Mouse (Mus musculus): ENCODE measurements around the gene Pax6. TPM values are rescaled to one million over a fixed set of nuclear protein-coding genes. Genes with fewer than 3 reads are reported as not detected.

The Pax6 gene
- total RNA-seq, 2 experiments from 2014 or later: 10.5 to 13.5 TPM

GRCm38 (mm10) chr2:105680999-105681710 is 12.5 kb downstream of the Pax6 start:
- peak overlapping the region; percentile 72 for H3K27ac ChIP-seq
- H3K4me3 ChIP-seq: peak overlapping the region; percentile 18
- no peak for TF ChIP-seq CTCF (conservative IDR thresholded peaks at IDR 0.05)
- DNase-seq (ENCODE audit: low spot score in 2 of 2): no peak

DNA sequence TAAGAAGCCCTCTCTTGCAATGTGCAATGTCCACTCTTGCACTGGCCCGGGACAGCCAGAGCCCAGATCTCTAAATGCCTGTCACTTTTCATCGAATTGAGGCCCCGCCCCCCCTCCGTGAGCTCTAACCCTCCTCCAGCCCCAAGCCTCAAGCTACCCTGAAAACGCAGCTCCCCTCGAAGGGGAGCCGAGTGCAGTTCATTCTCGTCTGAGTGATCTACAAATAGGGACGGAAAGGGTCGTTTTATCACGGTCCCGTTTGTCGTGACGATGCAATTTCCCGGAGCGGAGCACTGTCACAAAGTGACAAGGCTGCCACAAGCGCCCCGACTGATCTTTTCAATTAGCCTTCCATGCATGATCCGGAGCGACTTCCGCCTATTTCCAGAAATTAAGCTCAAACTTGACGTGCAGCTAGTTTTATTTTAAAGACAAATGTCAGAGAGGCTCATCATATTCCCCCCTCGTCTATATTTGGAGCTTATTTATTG is 13.4 kb downstream of the Pax6 start:
- peak overlapping the region; percentile 34; the same call in 1 of the 2 replicates for H3K4me3 ChIP-seq
- DNase-seq (ENCODE audit: low spot score in 2 of 2): no peak
- peak overlapping the region; percentile 72 for H3K27ac ChIP-seq
- no peak for TF ChIP-seq CTCF (conservative IDR thresholded peaks at IDR 0.05)

DNA sequence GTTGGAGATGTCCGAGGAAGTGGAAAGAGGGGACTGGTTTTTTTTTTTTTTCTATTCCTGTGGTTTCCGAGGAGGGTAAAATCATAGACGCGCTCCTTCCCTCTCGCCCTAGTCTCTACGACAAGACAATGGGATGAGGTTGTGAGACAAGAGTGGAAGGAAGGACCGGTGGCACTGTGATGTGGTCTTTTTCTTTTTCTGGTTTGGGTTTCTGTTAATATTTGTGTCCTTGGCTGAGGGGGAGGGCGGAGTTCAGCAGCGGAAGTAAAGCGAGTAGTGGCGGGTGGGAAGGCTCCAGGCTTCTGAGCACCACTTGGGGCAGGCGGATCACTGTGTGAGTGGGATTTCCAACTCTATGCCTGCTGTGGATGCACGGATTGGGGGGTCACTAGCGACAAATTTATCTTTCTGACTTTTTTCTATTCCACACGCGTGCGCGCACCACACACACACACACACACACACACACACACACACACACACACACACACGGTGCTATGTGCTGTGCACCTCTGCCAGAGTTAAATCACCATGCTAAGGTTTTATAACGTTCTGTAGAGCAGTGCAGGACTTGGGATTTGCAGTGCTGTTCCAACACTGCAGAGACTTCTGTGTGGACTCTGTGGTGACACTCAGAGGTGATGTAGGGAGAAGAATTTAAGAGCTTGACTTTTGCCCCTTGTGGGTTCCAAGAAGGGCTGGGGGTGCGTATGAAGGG is 14.1 kb downstream of the Pax6 start:
- Histone ChIP-seq H3K27ac (peak overlapping the region; percentile 72; the same call in 1 of the 2 replicates), H3K4me3 (peak overlapping the region; percentile 34; the same call in 1 of the 2 replicates)
- no peak for TF ChIP-seq CTCF (conservative IDR thresholded peaks at IDR 0.05)
- DNase-seq (ENCODE audit: low spot score in 2 of 2): no peak

DNA sequence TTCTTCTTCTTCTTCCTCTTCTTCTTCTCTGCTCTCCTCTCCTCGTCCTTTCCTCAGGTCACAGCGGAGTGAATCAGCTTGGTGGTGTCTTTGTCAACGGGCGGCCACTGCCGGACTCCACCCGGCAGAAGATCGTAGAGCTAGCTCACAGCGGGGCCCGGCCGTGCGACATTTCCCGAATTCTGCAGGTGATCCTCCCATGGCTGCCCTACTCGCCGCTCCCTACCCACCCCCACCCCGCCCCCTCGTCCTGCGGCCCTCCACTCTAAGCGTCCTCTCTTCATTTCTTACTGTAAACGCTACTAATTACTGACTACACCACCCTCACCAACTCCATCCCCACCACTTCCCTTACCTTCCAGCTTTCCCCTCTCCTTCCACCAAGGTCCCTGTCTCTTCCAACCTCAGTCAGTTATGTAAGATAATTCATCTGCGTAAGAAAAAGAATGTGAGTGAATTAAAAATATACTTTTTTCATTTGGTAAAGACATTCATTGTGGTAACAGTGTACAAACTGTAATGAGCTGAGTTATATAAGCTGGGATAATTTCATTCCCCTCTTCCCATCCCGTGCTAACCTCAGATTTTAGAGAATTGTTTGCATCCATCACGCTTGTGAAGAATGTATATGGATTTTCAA is 15.2 kb downstream of the Pax6 start:
- TF ChIP-seq CTCF (conservative IDR thresholded peaks at IDR 0.05): no peak
- no peak for DNase-seq (ENCODE audit: low spot score in 2 of 2)
- Histone ChIP-seq H3K27ac (no peak overlapping the region), H3K4me3 (no peak overlapping the region)

DNA sequence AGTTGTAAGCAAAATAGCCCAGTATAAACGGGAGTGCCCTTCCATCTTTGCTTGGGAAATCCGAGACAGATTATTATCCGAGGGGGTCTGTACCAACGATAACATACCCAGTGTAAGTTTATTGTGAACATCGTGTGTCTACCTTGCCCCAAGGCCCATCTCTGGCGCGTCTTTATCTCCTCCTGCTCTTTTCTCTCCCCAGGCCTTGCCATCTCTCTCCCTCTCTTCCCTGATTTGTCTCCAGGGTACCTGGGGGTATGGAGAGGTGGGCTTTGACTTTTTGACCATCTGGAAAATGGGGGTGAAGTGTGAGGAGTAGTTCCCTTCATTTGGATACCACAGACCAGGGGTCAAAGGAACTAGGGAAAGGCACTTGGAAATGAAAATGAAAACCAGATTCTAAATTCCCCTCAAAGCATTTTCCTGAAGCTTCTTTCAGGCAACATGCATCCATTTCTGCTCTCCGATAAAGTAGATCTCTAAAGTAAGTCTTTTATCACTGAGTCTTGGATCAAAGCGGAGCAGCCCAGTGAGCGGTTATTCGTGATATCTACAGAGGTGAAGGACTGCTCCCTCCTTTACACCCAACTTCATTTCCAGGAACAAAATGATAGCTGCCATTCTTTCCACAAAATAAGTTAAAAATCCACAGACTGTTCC is 16.4 kb downstream of the Pax6 start:
- no peak for TF ChIP-seq CTCF (conservative IDR thresholded peaks at IDR 0.05)
- no peak overlapping the region for H3K27ac ChIP-seq
- no peak for DNase-seq (ENCODE audit: low spot score in 2 of 2)
- H3K4me3 ChIP-seq: no peak overlapping the region

- DNase-seq (ENCODE audit: low spot score in 2 of 2): no peak
- no peak for TF ChIP-seq CTCF (conservative IDR thresholded peaks at IDR 0.05)
- no peak overlapping the region for H3K4me3 ChIP-seq
- no peak overlapping the region for H3K27ac ChIP-seq
These were observed 17.0 kb downstream of the Pax6 start for GRCm38 (mm10) chr2:105685651-105686050.

DNA sequence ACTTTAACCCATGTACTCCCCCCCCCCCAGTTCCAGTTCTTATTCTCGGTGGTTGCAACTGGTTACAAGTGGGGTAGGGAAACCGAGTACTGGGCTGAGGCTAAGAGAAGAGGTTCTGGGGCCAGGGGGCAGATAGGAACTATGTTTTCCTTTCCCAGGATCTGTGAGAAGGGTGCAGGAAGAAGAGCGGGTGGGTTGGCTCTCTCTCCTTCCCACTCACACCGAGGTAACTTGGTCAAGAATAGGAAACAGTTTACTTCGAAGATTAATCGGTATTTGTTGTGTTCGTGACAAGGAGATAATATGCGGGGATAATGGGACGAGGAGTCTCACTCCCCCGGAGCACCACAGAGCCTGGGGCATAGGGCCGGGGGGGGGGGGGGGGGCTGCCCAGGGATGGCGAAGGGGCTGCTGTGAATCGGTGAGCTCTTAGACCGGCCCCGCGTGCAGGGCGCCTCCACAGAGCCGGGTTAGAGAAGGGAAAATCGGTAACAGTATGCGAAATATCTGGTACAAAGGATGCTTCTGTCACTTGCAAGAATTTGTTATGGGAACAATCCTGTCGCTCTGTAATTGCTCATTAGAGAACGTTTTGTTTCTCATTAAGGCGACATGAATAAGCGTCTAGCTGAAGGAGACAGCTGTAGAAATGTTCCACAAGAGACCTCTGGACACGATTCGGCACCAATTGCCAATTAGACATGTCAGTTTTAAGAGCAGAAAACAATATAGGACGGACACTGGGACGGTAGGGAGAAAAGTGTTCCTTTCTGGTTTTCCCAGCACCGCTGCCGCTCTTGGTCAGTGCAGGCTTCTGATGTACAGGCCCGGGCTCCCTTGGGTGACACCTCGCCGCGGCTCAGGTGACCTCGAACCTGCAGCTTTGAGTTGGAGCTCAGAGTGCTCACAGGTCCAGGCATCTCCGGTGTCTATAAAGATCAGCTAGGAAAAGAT is 17.9 kb downstream of the Pax6 start:
- no peak overlapping the region for H3K4me3 ChIP-seq
- peak overlapping the region; percentile 54; the same call in 1 of the 2 replicates for H3K27ac ChIP-seq
- TF ChIP-seq CTCF (conservative IDR thresholded peaks at IDR 0.05): no peak
- no peak for DNase-seq (ENCODE audit: low spot score in 2 of 2)

GRCm38 (mm10) chr2:105687317-105687991 is 18.8 kb downstream of the Pax6 start:
- Histone ChIP-seq H3K27ac (peak overlapping the region; percentile 69), H3K4me3 (peak overlapping the region; percentile 43)
- no peak for DNase-seq (ENCODE audit: low spot score in 2 of 2)
- TF ChIP-seq CTCF (conservative IDR thresholded peaks at IDR 0.05): peak; percentile 65

DNA sequence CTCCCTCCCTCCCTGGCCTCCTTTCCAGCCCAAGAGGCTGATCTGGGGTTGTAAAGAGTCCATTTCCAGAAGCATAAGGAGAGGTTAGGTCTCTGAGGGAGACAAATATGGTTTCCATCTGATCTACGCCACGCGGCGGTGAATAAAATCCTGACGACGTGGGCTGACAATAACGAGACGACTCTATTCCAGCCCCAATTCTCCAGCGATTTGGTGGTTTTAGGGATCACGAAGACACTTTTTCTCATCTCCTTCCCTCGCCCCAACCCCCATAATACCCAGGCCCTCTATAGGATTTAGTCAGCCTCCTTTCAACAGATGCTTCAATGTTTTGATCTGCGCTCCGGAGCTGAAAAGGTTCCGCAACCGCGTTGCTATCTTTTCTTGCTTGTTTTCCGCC is 19.3 kb downstream of the Pax6 start:
- no peak for TF ChIP-seq CTCF (conservative IDR thresholded peaks at IDR 0.05)
- Histone ChIP-seq H3K27ac (peak overlapping the region; percentile 69), H3K4me3 (peak overlapping the region; percentile 43)
- DNase-seq (ENCODE audit: low spot score in 2 of 2): no peak

GRCm38 (mm10) chr2:105688436-105689303 is 20.0 kb downstream of the Pax6 start:
- Histone ChIP-seq H3K4me3 (peak overlapping the region; percentile 43), H3K27ac (peak overlapping the region; percentile 69)
- no peak for TF ChIP-seq CTCF (conservative IDR thresholded peaks at IDR 0.05)
- no peak for DNase-seq (ENCODE audit: low spot score in 2 of 2)

Data from layer of hippocampus, adult 2 months (tissue).